Mouse (Mus musculus): ENCODE results near the gene Pdrg1. TPM values are rescaled to one million over a fixed set of nuclear protein-coding genes. Genes with fewer than 3 reads are reported as not detected.
A peak's percentile ranks its signal among the peaks of the same experiment; 100 is the strongest.

Pdrg1 gene
- total RNA-seq, 2 experiments from 2014 or later, result 50.6 to 63.4 TPM

GRCm38 (mm10) chr2:152965555-152965954, 49.7 kb downstream of the Pdrg1 start:
- DNase-seq (ENCODE audit: low spot score in 2 of 2), result no peak

GRCm38 (mm10) chr2:152962091-152962793, 53.0 kb downstream of the Pdrg1 start, which contains the start of gene Ttll9:
Gene Ttll9, plus strand, starts transcription at chr2:152962485.
- DNase-seq (ENCODE audit: low spot score in 2 of 2), result peak; percentile 77 to 88

Other genes starting within 250 kb of the Pdrg1 start
- gene Bcl2l1, start 183.7 kb downstream of the Pdrg1 start, total RNA-seq (2021), result 100 to 1,000 TPM; 124 to 130 TPM
- 1 to 10 TPM; 2.0 to 2.4 TPM for gene Tpx2, start 167.5 kb downstream of the Pdrg1 start, total RNA-seq (2021)
- gene Mylk2, start 104.1 kb downstream of the Pdrg1 start, total RNA-seq (2021), result not detected
- gene Foxs1, start 82.2 kb downstream of the Pdrg1 start, total RNA-seq (2021), result under 1 TPM; 0.46 to 0.68 TPM
- 10 to 100 TPM; 16.2 to 18.2 TPM for gene Dusp15, start 63.7 kb downstream of the Pdrg1 start, total RNA-seq (2021)
- gene Ttll9, start 52.9 kb downstream of the Pdrg1 start, total RNA-seq (2021), result 1 to 10 TPM; 2.0 to 2.6 TPM
- gene Xkr7, start 16.4 kb upstream of the Pdrg1 start, total RNA-seq (2021), result 1 to 10 TPM; 5.6 to 6.9 TPM
- 1 to 10 TPM; 4.5 to 4.6 TPM for gene Ccm2l, start 50.5 kb upstream of the Pdrg1 start, total RNA-seq (2021)
- 1 to 10 TPM; 2.3 to 3.3 TPM for gene Hck, start 93.0 kb upstream of the Pdrg1 start, total RNA-seq (2021)
- gene Tm9sf4, start 145.9 kb upstream of the Pdrg1 start, total RNA-seq (2021), result 100 to 1,000 TPM; 101 to 106 TPM
- 10 to 100 TPM; 24.3 to 24.8 TPM for gene Tspyl3, start 210.0 kb upstream of the Pdrg1 start, total RNA-seq (2021)
- gene Plagl2, start 226.0 kb upstream of the Pdrg1 start, total RNA-seq (2021), result 1 to 10 TPM; 5.9 to 6.5 TPM
- gene Pofut1, start 226.1 kb upstream of the Pdrg1 start, total RNA-seq (2021), result 10 to 100 TPM; 13.8 to 15.8 TPM